Mouse (Mus musculus): ENCODE results near the gene Ddx11.

Gene Ddx11

DNA sequence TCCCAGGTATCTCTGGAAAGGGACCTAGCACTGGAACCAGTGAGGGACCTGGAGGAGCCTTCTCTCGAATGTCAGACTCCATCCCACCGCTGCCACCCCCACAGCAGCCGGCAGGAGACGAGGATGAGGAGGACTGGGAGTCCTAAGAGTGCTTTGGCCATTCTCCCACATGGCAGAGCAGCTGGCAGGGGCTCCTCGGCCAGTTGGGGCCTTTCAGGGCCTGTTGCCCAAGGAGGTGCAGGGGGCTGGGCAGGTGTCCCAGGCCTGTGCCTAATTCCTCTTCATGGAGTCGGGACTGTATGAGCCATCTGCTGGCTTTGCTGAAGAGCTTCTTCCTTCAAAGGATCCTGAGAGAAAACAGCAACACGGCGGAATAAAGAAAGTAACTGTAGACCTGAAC lies 4.3 kb upstream of the Ddx11 start:
- peak; percentile 78 for DNase-seq

- DNase-seq = no peak
Observed at GRCm38 (mm10) chr17:66120701-66121100, 2.6 kb upstream of the Ddx11 start.

GRCm38 (mm10) chr17:66123816-66124610 lies 693 bp downstream of the Ddx11 start:
- DNase-seq = peak; percentile 88

DNA sequence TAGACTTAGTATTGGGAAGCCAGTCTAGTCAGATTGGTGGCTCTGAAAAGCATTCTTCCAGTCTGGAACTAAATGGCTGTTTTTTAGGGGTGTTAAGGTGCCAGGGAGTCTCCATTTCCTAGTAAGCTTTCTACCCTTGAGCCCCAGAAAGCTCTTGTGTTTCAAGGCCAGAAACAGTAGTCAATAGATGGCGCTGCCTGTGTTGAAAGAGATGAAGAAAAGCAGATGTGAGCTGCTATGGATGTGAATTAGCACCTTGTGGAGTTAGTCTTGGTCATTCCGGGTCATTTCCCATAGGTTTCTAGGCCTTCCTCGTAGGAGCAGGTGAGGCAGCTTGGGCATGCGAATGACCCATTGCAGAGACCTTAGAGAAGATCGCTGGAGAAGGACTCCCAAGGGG lies 1.9 kb downstream of the Ddx11 start:
- DNase-seq = no peak

GRCm38 (mm10) chr17:66130371-66130770 lies 7.1 kb downstream of the Ddx11 start:
- DNase-seq = no peak

GRCm38 (mm10) chr17:66131212-66131611 lies 7.9 kb downstream of the Ddx11 start:
- DNase-seq = no peak

- peak; percentile 56 for DNase-seq
Observed at GRCm38 (mm10) chr17:66152706-66153662, 29.7 kb downstream of the Ddx11 start.

DNA sequence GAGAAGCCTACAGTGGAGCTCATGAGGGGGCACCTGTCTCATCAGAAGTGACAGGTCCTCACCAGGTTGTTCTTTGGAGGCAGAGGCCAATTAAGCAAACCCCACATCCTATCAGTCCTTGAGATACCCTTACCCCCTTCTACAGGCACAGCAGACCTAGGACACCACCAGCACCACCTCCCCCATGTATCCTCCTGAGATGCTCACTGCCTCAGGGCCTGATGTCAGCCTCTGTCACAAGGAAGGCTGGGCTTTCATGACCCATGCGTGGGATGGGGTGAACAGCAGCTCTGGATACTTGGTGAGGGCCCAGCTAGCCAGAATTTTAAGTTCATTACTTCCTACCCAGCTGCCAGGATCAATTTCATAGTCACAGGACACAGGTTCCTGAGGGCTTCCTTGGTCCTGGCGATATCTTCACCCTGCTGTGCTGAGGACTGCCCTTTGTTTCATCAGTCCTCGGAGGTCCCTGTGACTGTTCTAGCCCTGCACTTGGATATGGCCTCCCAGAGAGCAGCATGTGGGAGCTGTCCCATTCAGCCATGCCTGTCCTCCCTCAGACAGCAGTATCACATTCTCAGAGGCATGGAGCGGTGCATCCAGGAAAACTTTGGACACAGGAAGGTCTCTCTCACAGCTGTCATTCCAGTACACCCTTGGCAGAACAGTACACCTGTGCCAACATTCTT lies 30.6 kb downstream of the Ddx11 start:
- peak; percentile 31 for DNase-seq

- DNase-seq = peak; percentile 34
Observed at GRCm38 (mm10) chr17:66154876-66155275, 31.6 kb downstream of the Ddx11 start.

DNA sequence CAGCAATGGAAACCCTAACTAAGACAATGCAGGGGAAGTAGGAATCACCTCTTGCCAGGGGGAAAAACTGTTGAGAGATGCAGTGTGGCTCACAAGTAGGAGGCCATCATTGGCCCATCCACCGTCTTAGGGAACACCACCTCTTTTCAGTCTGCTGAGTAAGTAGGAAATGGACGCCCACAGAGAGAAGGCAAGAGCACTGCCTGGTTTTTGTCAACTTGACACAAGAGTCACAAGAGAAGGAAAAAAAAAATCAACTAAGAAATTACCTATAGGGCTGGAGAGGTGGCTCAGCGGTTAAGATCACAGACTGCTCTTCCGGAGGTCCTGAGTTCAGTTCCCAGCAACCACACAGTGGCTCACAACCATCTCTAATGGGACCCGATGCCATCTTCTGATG lies 35.0 kb downstream of the Ddx11 start:
- DNase-seq = peak; percentile 55

DNA sequence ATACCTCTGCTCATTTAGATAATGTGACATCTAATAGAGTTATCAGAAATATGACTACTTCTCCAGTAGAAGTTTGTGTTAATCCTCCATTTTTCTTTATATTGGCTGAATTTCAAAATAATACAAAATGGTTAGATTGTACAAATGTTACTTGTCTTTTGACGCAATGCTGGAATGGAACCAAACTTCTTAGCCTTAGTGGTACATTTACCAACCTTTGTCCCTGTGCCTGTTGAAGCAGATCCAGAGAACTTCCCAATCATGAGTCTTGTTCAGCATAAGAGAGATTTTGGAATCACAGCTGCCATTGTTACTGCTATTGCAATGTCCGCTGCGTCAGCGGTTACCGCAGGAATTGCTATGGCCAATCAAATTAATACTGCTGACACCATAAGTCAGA lies 43.8 kb downstream of the Ddx11 start:
- peak; percentile 55 for DNase-seq

DNA sequence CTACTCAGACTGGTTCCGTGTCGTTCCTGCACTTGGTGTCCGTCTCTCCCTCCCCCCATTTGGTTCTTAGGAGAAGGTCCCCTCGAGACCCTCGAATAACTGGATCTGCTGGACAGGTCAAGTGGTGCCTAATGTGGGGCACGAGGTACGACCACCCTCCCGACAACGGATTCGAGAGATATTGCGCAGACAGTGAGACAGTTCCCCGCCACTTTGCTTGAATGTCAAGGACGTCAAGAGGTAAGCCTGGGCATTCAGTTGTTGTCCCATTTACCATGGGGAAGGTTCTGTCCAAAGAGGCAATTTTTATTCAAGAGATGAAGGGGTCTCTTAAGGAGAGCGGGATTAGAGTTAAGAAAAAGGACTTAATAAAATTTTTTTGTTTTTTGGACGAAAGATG lies 47.7 kb downstream of the Ddx11 start:
- peak; percentile 70 for DNase-seq

DNA sequence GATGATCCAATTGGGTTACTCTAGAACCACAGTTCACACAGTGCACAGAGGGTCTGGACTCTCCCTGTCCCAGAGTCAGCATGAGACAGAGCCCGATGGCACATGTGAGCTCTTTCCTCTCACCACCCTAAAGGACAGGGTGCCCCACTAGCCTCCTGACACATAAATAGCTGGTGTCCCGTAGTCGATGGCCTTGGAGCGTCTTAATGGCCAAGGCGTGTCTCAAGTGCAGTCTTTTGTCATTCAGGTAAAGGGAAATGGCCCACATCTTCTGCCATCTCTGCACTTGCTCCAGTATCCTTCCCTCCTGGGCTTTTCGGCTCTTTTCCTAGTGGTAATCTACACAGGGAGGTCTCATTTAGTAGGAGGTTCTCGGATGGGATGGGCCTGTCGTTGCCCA lies 67.3 kb downstream of the Ddx11 start:
- DNase-seq = no peak

DNA sequence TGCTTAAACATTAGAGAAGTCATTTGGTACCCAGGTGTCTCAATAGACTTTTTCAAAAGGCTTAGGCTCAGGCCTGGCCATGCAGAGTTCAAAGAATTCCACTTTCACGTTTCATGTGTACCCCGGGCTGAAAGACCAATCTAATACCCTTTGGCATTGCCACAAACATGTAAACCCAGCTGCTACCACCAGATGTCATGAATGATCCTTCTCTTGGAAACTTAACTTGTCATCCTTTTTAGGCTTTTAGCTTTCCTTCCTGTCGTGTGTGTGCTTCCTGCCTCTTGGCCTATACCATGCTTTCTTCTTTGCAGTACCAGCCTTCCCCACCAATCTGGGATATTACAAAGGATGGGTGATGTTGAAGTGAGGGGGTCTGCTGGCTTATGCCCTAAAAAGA lies 73.7 kb downstream of the Ddx11 start:
- no peak for DNase-seq

Data from heart, adult 11 months (tissue).